In genomic region chr2:163914107-163914506, GRCm38 (mm10) we compare ENCODE assay signal across 9 mouse cellular contexts. TPM values are rescaled to one million over a fixed set of nuclear protein-coding genes. Genes with fewer than 3 reads are reported as not detected.
A peak's percentile ranks its signal among the peaks of the same experiment; 100 is the strongest.
DNase-seq lines count a peak whose midpoint lies in the region; ATAC-seq lines count a peak whose summit lies in the region.
"Had no signal": no experiment of that assay in that cellular context is flagged by ENCODE, and none has a peak within 500 bp of the region (broad histone marks: within the 10 kb centered on the region; RNA-seq: fewer than 3 reads in every experiment).

No protein-coding gene starts in this region.

- 5% methylated on average over 10 of the region's 10 CpGs for whole genome bisulfite sequencing in embryonic facial prominence, embryonic 13.5 days
- WGBS in midbrain, embryonic 13.5 days, result 1% methylated on average over 10 of the region's 10 CpGs
- WGBS in intestine, embryonic 15.5 days, result 8% methylated on average over 10 of the region's 10 CpGs

- peak; percentile 96 for DNase-seq in brain, adult 2 months (ENCODE audit: low read depth, low spot score)
- DNase-seq in layer of hippocampus, adult 18-20 months (ENCODE audit: low spot score in 2 of 2), result peak; percentile 80 to 89
- no peak for DNase-seq in adrenal gland, adult 2 months

- H3K27me3 ChIP-seq in embryonic facial prominence, embryonic 13.5 days, result peaks cover 82% of the 10 kb centered on the region
- H3K27me3 ChIP-seq in midbrain, embryonic 13.5 days, result peaks cover 38% of the 10 kb centered on the region
- H3K27me3 ChIP-seq in intestine, embryonic 15.5 days (replicated peaks), result peaks cover 54% of the 10 kb centered on the region

- ATAC-seq in embryonic facial prominence, embryonic 13.5 days (ENCODE audit: insufficient number of reproducible peaks, insufficient read depth, low FRiP score, low TSS enrichment, low read depth), result no peak
- peak; percentile 80 for ATAC-seq in midbrain, embryonic 13.5 days
- ATAC-seq in intestine, embryonic 15.5 days, result no peak
- ATAC-seq in CD4-positive, CD25-positive, alpha-beta regulatory T cell, adult 4 months, result no peak
- ATAC-seq in monocyte, adult 5-6 weeks (replicated peaks; ENCODE audit: insufficient number of reproducible peaks, low FRiP score, low TSS enrichment, poor library complexity, severe bottlenecking), result no peak

- no peak overlapping the region for H3K27ac ChIP-seq in embryonic facial prominence, embryonic 13.5 days
- H3K27ac ChIP-seq in midbrain, embryonic 13.5 days, result peak overlapping the region; percentile 68
- H3K27ac ChIP-seq in intestine, embryonic 15.5 days, result no peak overlapping the region
- H3K27ac ChIP-seq: heart, embryonic 13.5 days had no signal

- H3K9me3 ChIP-seq in embryonic facial prominence, embryonic 13.5 days, result no peaks in the 10 kb centered on the region
- H3K9me3 ChIP-seq in midbrain, embryonic 13.5 days, result no peaks in the 10 kb centered on the region
- H3K9me3 ChIP-seq in intestine, embryonic 15.5 days, result no peaks in the 10 kb centered on the region
- H3K9me3 ChIP-seq: heart, embryonic 13.5 days had no signal

- no peaks in the 10 kb centered on the region for H3K36me3 ChIP-seq in embryonic facial prominence, embryonic 13.5 days
- H3K36me3 ChIP-seq in midbrain, embryonic 13.5 days, result no peaks in the 10 kb centered on the region
- no peaks in the 10 kb centered on the region for H3K36me3 ChIP-seq in intestine, embryonic 15.5 days
- H3K36me3 ChIP-seq: heart, embryonic 13.5 days had no signal

- H3K4me2 ChIP-seq in embryonic facial prominence, embryonic 13.5 days, result 0 out of 2 replicates have a peak overlapping the region, but pooled peaks have one; percentile 5
- H3K4me2 ChIP-seq in midbrain, embryonic 13.5 days (replicated peaks), result peak overlapping the region; percentile 46
- H3K4me2 ChIP-seq in intestine, embryonic 15.5 days (replicated peaks), result no peak overlapping the region
- H3K4me2 ChIP-seq: heart, embryonic 13.5 days had no signal

- H3K4me1 ChIP-seq in embryonic facial prominence, embryonic 13.5 days, result peaks cover 18% of the 10 kb centered on the region
- peaks cover 46% of the 10 kb centered on the region for H3K4me1 ChIP-seq in midbrain, embryonic 13.5 days (replicated peaks)
- H3K4me1 ChIP-seq in intestine, embryonic 15.5 days (replicated peaks), result peaks cover 10% of the 10 kb centered on the region

- H3K4me3 ChIP-seq in embryonic facial prominence, embryonic 13.5 days, result no peak overlapping the region
- peak overlapping the region; percentile 11 for H3K4me3 ChIP-seq in midbrain, embryonic 13.5 days (replicated peaks)
- H3K4me3 ChIP-seq in intestine, embryonic 15.5 days (replicated peaks), result no peak overlapping the region
- H3K4me3 ChIP-seq: heart, embryonic 13.5 days had no signal

- H3K9ac ChIP-seq in embryonic facial prominence, embryonic 13.5 days, result no peak overlapping the region
- no peak overlapping the region; the same call in 1 of the 2 replicates for H3K9ac ChIP-seq in midbrain, embryonic 13.5 days (replicated peaks)
- H3K9ac ChIP-seq in intestine, embryonic 15.5 days, result no peak overlapping the region
- H3K9ac ChIP-seq: heart, embryonic 13.5 days had no signal

RNA-seq across cellular contexts. Expression of gene Rims4, which starts 4.4 kb away (rescaled TPM):
- polyA plus RNA-seq in embryonic facial prominence, embryonic 13.5 days (2015; fragmentation: Nextera tagmentation; extraction: Ambion mirVana), result 0.22 and 0.30 TPM in 2 replicates
- total RNA-seq in layer of hippocampus, adult 18-20 months (2021), result 10 to 100 TPM; 38.4 to 45.6 TPM
- 6.9 and 8.1 TPM in 2 replicates for polyA plus RNA-seq in midbrain, embryonic 13.5 days (2015; fragmentation: Nextera tagmentation; extraction: Ambion mirVana)
- 100 to 1,000 TPM in 1 of 2 experiments, 10 to 100 TPM in 1; 89.5 to 154 TPM for total RNA-seq in adrenal gland, adult 2 months (2021)
- polyA plus RNA-seq in adrenal gland, adult 2 months (2012; rRNA removed), result 36.4 and 60.2 TPM in 2 replicates
- polyA plus RNA-seq in intestine, embryonic 15.5 days (2015; fragmentation: Nextera tagmentation; extraction: Ambion mirVana), result 0.90 and 1.3 TPM in 2 replicates
- not detected for polyA plus RNA-seq in CD4-positive, CD25-positive, alpha-beta regulatory T cell, adult 4 months (2017; shearing (Covaris generic))
- total RNA-seq in monocyte, adult 5-6 weeks (2017), result not detected in 3 replicates
